Mouse (Mus musculus) heart, postnatal 0 days (tissue): ENCODE results near the gene Prrt1. TPM values are rescaled to one million over a fixed set of nuclear protein-coding genes. Genes with fewer than 3 reads are reported as not detected.
A peak's percentile ranks its signal among the peaks of the same experiment; 100 is the strongest.

Experiments used
- ATAC-seq: fragments of 200-750 bp; cut with Nextera tagmentation; 2 replicates; pipeline ENCODE4 v1.8.0; 2017; ENCODE audit warnings: low read depth, moderate number of reproducible peaks, moderate library complexity; ENCODE audit not compliant: insufficient read depth
- DNase-seq: peaks from one replicate; pipeline ENCODE4 v3.0.0-alpha.2; 2016; ENCODE audit warnings: low spot score
- H3K27ac ChIP-seq: fragments of 300-500 bp; sonication (generic); 2 replicates; pipeline ENCODE4 v1.5.1; 2014; ENCODE audit warnings: low read depth, mild to moderate bottlenecking
- H3K27me3 ChIP-seq: fragments of 300-500 bp; sonication (generic); 2 replicates; pipeline ENCODE4 v1.6.1; 2014; ENCODE audit warnings: low read length, mixed read lengths; ENCODE audit not compliant: control insufficient read depth, insufficient read depth
- H3K36me3 ChIP-seq: fragments of 300-500 bp; sonication (generic); replicated peaks from 2 replicates; pipeline ENCODE4 v1.6.1; 2014; ENCODE audit warnings: low read length, mixed read lengths; ENCODE audit not compliant: control insufficient read depth, insufficient read depth
- H3K4me1 ChIP-seq: fragments of 300-500 bp; sonication (generic); 2 replicates; pipeline ENCODE4 v1.6.1; 2014; ENCODE audit warnings: antibody characterized with exemption; ENCODE audit not compliant: control insufficient read depth, insufficient read depth
- H3K4me2 ChIP-seq: fragments of 300-500 bp; sonication (generic); 2 replicates; pipeline ENCODE4 v1.6.1; 2014; ENCODE audit warnings: low read depth, mild to moderate bottlenecking, low read length, moderate library complexity
- H3K4me3 ChIP-seq: fragments of 300-500 bp; sonication (generic); 2 replicates; pipeline ENCODE4 v1.5.1; 2014; ENCODE audit warnings: low read depth, low read length
- H3K9ac ChIP-seq: fragments of 300-500 bp; sonication (generic); replicated peaks from 2 replicates; pipeline ENCODE4 v1.6.1; 2014; ENCODE audit warnings: low read depth, low read length, mixed read lengths
- H3K9me3 ChIP-seq: fragments of 300-500 bp; sonication (generic); replicated peaks from 2 replicates; pipeline ENCODE4 v1.6.1; 2016; ENCODE audit warnings: low read length; ENCODE audit not compliant: control insufficient read depth
- CTCF ChIP-seq: IDR thresholded peaks from 2 replicates; pipeline ENCODE4 v1.5.1; 2016; ENCODE audit warnings: antibody characterized with exemption, control low read depth, low read depth
- EP300 ChIP-seq: IDR thresholded peaks from 2 replicates; pipeline ENCODE4 v1.6.1; 2016; ENCODE audit warnings: antibody characterized with exemption, low read depth
- WGBS: fragments of 180-500 bp; shearing (Covaris S2); extraction: QIAGEN DNeasy Blood & Tissue Kit; methylation state at CpG from one replicate; pipeline ENCODE4 v1.1.7; 2014; 5-methylcytosine and 5-hydroxymethylcytosine counted together
- polyA plus RNA-seq: library from polyadenylated mRNA; unstranded; fragments of >200 nt; fragmentation: Nextera tagmentation; extraction: Ambion mirVana; gene quantifications from 2 replicates; pipeline ENCODE4 v1.2.1, GENCODE M21; 2015
- total RNA-seq: library from RNA; depleted of rRNA; stranded (reverse); fragments of >200 nt; gene quantifications from 2 replicates; pipeline ENCODE4 v1.2.3, GENCODE M21; 2014; ENCODE audit warnings: low replicate concordance

Gene Prrt1
- total and polyA plus RNA-seq, 2 experiments from 2014 or later: 0.19 TPM; not detected in 1

DNA sequence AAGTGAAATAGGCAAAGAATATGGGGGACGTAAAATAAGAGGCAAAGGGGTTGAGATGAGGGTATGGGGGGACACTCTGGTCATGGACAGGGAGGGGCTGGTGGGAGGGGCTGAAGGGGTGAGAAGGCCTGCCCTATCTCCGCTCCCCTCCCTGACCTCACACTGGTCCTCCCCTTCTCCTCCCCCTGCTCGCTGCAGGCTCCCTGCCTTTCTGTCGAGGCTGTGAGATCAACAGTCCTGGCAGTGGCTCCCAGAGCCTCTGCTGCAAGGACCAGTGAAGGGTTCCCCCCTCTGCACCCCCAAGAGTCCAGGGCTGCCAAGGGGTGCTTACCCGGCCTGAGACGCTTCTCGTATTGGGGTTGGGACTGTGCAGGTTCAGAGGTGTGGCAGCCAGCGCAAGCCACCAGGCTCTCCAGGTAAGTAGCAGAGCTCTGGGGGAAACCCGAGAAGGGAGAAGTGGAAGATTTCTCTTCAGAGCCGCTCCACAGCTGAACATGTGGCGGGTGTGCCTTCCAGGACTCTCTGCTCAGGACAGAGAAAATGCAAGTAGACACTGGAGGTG is 31.0 kb downstream of the Prrt1 start:
- Histone ChIP-seq H3K27me3 (peaks cover 12% of the 10 kb centered on the region; the same call in 1 of the 2 replicates), H3K4me3 (peak overlapping the region; percentile 32), H3K4me2 (peak overlapping the region; percentile 51), H3K36me3 (no peaks in the 10 kb centered on the region), H3K4me1 (peaks cover 22% of the 10 kb centered on the region), H3K27ac (peak overlapping the region; percentile 60), H3K9me3 (no peaks in the 10 kb centered on the region), H3K9ac (peak overlapping the region; percentile 3; the same call in 1 of the 2 replicates)
- DNase-seq (no peak), ATAC-seq (no peak)
- 25% methylated on average over 11 of the region's 11 CpGs for WGBS
- no peak for TF ChIP-seq EP300
- no peak for TF ChIP-seq CTCF

DNA sequence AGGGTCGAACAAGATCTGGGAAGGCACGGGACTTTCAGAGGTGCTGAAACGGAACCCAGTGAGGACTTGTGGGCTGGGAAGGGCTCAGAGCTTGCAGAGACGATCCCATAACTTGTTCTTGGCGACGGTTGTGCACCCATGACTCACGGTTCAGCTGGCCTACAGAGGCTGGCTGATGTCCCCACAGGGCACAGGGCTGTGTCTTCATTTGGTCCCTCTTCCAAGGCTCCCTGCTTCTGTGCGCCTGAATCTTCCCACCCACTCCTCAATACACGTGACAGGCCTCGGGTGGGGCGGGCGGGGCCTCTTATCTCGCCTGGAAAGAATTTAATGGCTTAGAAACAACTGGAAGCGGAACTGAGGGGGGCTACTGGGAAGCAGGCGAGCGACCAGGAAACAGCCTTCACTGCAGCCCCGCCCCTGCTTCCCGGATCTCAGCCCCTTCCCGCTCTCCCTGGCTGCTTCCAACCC is 31.8 kb downstream of the Prrt1 start:
- H3K9ac ChIP-seq: no peak overlapping the region; the same call in 1 of the 2 replicates
- H3K36me3 ChIP-seq: no peaks in the 10 kb centered on the region
- DNase-seq (peak; percentile 57), ATAC-seq (peak; percentile 25)
- peak overlapping the region; percentile 60 for H3K27ac ChIP-seq
- TF ChIP-seq CTCF (no peak), EP300 (no peak)
- H3K27me3 ChIP-seq: peaks cover 12% of the 10 kb centered on the region; the same call in 1 of the 2 replicates
- WGBS: 2% methylated on average over 15 of the region's 19 CpGs
- peaks cover 22% of the 10 kb centered on the region for H3K4me1 ChIP-seq
- no peaks in the 10 kb centered on the region for H3K9me3 ChIP-seq
- peak overlapping the region; percentile 51 for H3K4me2 ChIP-seq
- H3K4me3 ChIP-seq: peak overlapping the region; percentile 32

DNA sequence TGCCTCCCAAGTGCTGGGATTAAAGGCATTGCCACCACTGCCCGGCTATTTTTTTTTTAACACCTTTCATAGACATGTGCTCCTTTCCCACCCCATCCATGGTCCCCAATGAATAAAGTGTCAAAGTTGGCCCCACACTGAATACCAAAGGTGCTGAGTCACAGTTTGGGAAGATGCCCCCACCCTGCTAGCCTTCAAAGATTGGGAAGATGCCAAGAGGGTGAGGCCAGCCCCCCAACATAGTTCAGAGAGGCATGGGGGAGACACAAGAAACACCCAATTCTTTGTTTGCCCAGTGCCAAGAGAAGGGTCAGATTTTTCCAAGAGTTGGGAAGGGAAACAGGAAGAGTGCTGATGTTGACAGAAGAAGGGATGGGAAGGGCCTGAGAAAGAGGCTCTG is 33.1 kb downstream of the Prrt1 start:
- H3K4me2 ChIP-seq: no peak overlapping the region
- TF ChIP-seq EP300: no peak
- TF ChIP-seq CTCF: no peak
- 55% methylated on average over 1 of the region's 1 CpGs for WGBS
- H3K4me3 ChIP-seq: no peak overlapping the region
- H3K9ac ChIP-seq: no peak overlapping the region
- no peaks in the 10 kb centered on the region for H3K9me3 ChIP-seq
- DNase-seq (no peak), ATAC-seq (no peak)
- no peak overlapping the region for H3K27ac ChIP-seq
- H3K27me3 ChIP-seq: peaks cover 12% of the 10 kb centered on the region; the same call in 1 of the 2 replicates
- H3K36me3 ChIP-seq: no peaks in the 10 kb centered on the region
- H3K4me1 ChIP-seq: peaks cover 20% of the 10 kb centered on the region

DNA sequence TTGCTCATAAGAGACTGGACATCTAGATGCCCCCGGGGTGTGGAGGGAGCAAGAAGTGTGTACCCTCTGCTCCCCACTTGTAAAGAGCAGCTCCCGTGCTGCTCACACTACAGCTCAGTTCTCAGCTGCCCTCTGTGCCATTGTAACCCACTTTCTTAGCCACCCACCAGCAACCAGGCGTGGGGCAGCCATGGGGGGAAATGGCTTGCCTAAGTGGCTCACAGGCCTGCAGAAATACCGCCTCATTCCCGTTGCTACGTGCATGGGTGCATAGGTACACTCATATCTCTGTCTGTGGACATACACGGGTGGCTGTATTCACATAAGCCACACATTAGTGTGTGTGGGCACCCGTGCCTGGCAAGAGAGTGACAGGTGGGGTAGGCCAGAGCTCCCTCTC is 33.6 kb downstream of the Prrt1 start:
- Histone ChIP-seq H3K9ac (no peak overlapping the region), H3K4me1 (peaks cover 18% of the 10 kb centered on the region), H3K27me3 (peaks cover 12% of the 10 kb centered on the region; the same call in 1 of the 2 replicates), H3K27ac (no peak overlapping the region), H3K4me3 (no peak overlapping the region), H3K36me3 (no peaks in the 10 kb centered on the region), H3K4me2 (no peak overlapping the region), H3K9me3 (no peaks in the 10 kb centered on the region)
- no peak for DNase-seq
- 82% methylated on average over 8 of the region's 8 CpGs for WGBS
- ATAC-seq: no peak
- no peak for TF ChIP-seq EP300
- no peak for TF ChIP-seq CTCF

DNA sequence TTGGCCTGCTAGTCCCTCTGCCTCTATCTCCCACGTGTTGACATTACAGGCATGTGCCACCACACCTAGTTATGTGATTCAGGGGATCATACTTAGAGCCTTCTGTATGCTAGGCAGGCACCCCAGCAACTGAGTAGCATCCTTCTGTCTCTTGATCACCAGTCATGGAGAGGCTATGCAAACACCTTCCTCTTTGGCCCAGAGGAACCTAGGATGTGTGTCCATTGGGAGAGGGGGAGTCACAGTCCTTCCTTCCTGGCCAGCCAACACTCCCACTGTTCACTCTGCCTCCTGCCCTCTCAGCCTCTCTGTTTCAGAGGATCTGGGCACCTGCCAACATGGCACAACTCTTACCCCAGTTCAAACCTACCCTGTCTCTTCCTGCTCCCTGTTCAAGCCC is 34.2 kb downstream of the Prrt1 start:
- no peak overlapping the region for H3K9ac ChIP-seq
- DNase-seq: no peak
- ATAC-seq: no peak
- no peaks in the 10 kb centered on the region for H3K36me3 ChIP-seq
- peaks cover 18% of the 10 kb centered on the region for H3K4me1 ChIP-seq
- no peak for TF ChIP-seq CTCF
- TF ChIP-seq EP300: no peak
- WGBS: 60% methylated on average over 1 of the region's 1 CpGs
- peaks cover 12% of the 10 kb centered on the region; the same call in 1 of the 2 replicates for H3K27me3 ChIP-seq
- no peaks in the 10 kb centered on the region for H3K9me3 ChIP-seq
- H3K4me2 ChIP-seq: no peak overlapping the region
- H3K4me3 ChIP-seq: no peak overlapping the region
- no peak overlapping the region for H3K27ac ChIP-seq

DNA sequence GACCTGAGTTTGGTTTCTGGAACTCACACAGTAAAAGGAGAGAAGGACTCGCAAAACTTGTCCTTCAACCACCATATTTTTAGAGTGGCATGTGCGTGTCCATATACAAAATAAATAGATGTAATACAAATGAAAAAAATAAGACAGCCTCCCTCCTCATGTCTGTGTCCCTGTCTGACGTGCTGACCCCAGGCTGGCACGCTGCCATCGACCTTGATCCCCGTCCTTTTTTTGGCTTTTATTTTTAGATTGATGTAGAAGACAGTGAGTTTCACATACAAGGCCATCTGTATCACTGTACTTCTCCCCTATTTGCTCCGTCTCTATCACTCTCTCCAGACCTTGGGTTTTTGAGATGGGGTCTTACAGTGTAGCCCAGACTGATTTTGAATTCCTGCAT is 35.1 kb downstream of the Prrt1 start:
- 55% methylated on average over 7 of the region's 7 CpGs for WGBS
- Histone ChIP-seq H3K4me1 (peaks cover 13% of the 10 kb centered on the region), H3K36me3 (no peaks in the 10 kb centered on the region), H3K9me3 (no peaks in the 10 kb centered on the region), H3K9ac (no peak overlapping the region), H3K4me2 (no peak overlapping the region), H3K4me3 (no peak overlapping the region), H3K27me3 (peaks cover 12% of the 10 kb centered on the region; the same call in 1 of the 2 replicates), H3K27ac (no peak overlapping the region)
- no peak for ATAC-seq
- TF ChIP-seq CTCF (no peak), EP300 (no peak)
- DNase-seq: no peak
